Mouse (Mus musculus) forebrain, embryonic 15.5 days (tissue): ENCODE measurements around the gene Zfp664. TPM values are rescaled to one million over a fixed set of nuclear protein-coding genes. Genes with fewer than 3 reads are reported as not detected.

Experiments used
- ATAC-seq: fragments of 200-750 bp; cut with Nextera tagmentation; replicated peaks from 2 replicates; pipeline ENCODE4 v1.8.0; 2017; ENCODE audit warnings: mild to moderate bottlenecking, moderate TSS enrichment, moderate library complexity
- H3K27ac ChIP-seq: fragments of 300-500 bp; sonication (generic); replicated peaks from 2 replicates; pipeline ENCODE4 v1.5.1; 2015; ENCODE audit warnings: mild to moderate bottlenecking, inconsistent platforms
- H3K27me3 ChIP-seq: fragments of 300-500 bp; sonication (generic); 2 replicates; pipeline ENCODE4 v1.6.1; 2015; ENCODE audit warnings: inconsistent platforms
- H3K36me3 ChIP-seq: fragments of 300-500 bp; sonication (generic); 2 replicates; pipeline ENCODE4 v1.6.1; 2015; ENCODE audit warnings: mild to moderate bottlenecking, inconsistent platforms
- H3K4me1 ChIP-seq: fragments of 300-500 bp; sonication (generic); 2 replicates; pipeline ENCODE4 v1.6.1; 2015; ENCODE audit warnings: inconsistent platforms
- H3K4me2 ChIP-seq: fragments of 300-500 bp; sonication (generic); replicated peaks from 2 replicates; pipeline ENCODE4 v1.6.1; 2015; ENCODE audit warnings: mild to moderate bottlenecking, inconsistent platforms
- H3K4me3 ChIP-seq: fragments of 300-500 bp; sonication (generic); 2 replicates; pipeline ENCODE4 v1.5.1; 2015; ENCODE audit warnings: mild to moderate bottlenecking, inconsistent platforms
- H3K9ac ChIP-seq: fragments of 300-500 bp; sonication (generic); replicated peaks from 2 replicates; pipeline ENCODE4 v1.6.1; 2015; ENCODE audit warnings: mild to moderate bottlenecking, inconsistent platforms
- H3K9me3 ChIP-seq: fragments of 300-500 bp; sonication (generic); 2 replicates; pipeline ENCODE4 v1.6.1; 2016; ENCODE audit warnings: inconsistent platforms
- WGBS: fragments of 180-500 bp; shearing (Covaris S2); methylation state at CpG from one replicate; pipeline ENCODE4 v1.1.7; 2015; ENCODE audit warnings: mixed read lengths; 5-methylcytosine and 5-hydroxymethylcytosine counted together
- polyA plus RNA-seq: library from polyadenylated mRNA; unstranded; fragments of >200 nt; fragmentation: Nextera tagmentation; extraction: Ambion mirVana; gene quantifications from 2 replicates; pipeline ENCODE4 v1.2.1, GENCODE M21; 2015

Gene Zfp664
- polyA plus RNA-seq, 1 experiment from 2014 or later: 122 TPM

- H3K27ac ChIP-seq: no peak overlapping the region
- ATAC-seq: no peak
- no peaks in the 10 kb centered on the region for H3K36me3 ChIP-seq
- H3K9ac ChIP-seq: no peak overlapping the region
- 45% methylated on average over 7 of the region's 7 CpGs for WGBS
- H3K27me3 ChIP-seq: no peaks in the 10 kb centered on the region
- H3K4me3 ChIP-seq: no peak overlapping the region
- no peak overlapping the region for H3K4me2 ChIP-seq
- peaks cover 14% of the 10 kb centered on the region for H3K4me1 ChIP-seq
- H3K9me3 ChIP-seq: no peaks in the 10 kb centered on the region
Measured at GRCm38 (mm10) chr5:124934558-124934957, 72.1 kb downstream of the Zfp664 start.

GRCm38 (mm10) chr5:124943181-124943792 is 80.8 kb downstream of the Zfp664 start:
- WGBS: 76% methylated on average over 12 of the region's 12 CpGs
- Histone ChIP-seq H3K27ac (no peak overlapping the region), H3K4me1 (peaks cover 13% of the 10 kb centered on the region), H3K4me3 (no peak overlapping the region), H3K27me3 (no peaks in the 10 kb centered on the region), H3K9ac (no peak overlapping the region), H3K9me3 (0 out of 2 replicates have a peak, but pooled peaks cover 7% of the 10 kb centered on the region), H3K36me3 (no peaks in the 10 kb centered on the region), H3K4me2 (no peak overlapping the region)
- ATAC-seq: 0 out of 2 replicates have a peak, but pooled peaks have one; percentile 29

GRCm38 (mm10) chr5:124943793-124944383 is 81.4 kb downstream of the Zfp664 start:
- Histone ChIP-seq H3K27ac (no peak overlapping the region), H3K4me2 (no peak overlapping the region), H3K4me1 (peaks cover 13% of the 10 kb centered on the region), H3K9me3 (0 out of 2 replicates have a peak, but pooled peaks cover 7% of the 10 kb centered on the region), H3K4me3 (no peak overlapping the region), H3K9ac (no peak overlapping the region), H3K27me3 (no peaks in the 10 kb centered on the region), H3K36me3 (no peaks in the 10 kb centered on the region)
- no peak for ATAC-seq
- 55% methylated on average over 12 of the region's 12 CpGs for WGBS

- ATAC-seq: no peak
- H3K27me3 ChIP-seq: no peaks in the 10 kb centered on the region
- no peak overlapping the region for H3K27ac ChIP-seq
- H3K4me3 ChIP-seq: no peak overlapping the region
- H3K9ac ChIP-seq: no peak overlapping the region
- no peak overlapping the region for H3K4me2 ChIP-seq
- 88% methylated on average over 10 of the region's 10 CpGs for WGBS
- H3K9me3 ChIP-seq: 0 out of 2 replicates have a peak, but pooled peaks cover 7% of the 10 kb centered on the region
- H3K36me3 ChIP-seq: no peaks in the 10 kb centered on the region
- H3K4me1 ChIP-seq: peaks cover 13% of the 10 kb centered on the region
Measured at GRCm38 (mm10) chr5:124944384-124944783, 81.9 kb downstream of the Zfp664 start.

- Histone ChIP-seq H3K4me3 (no peak overlapping the region), H3K27me3 (no peaks in the 10 kb centered on the region), H3K4me1 (peaks cover 13% of the 10 kb centered on the region), H3K9me3 (0 out of 2 replicates have a peak, but pooled peaks cover 7% of the 10 kb centered on the region), H3K4me2 (no peak overlapping the region), H3K36me3 (no peaks in the 10 kb centered on the region), H3K9ac (no peak overlapping the region), H3K27ac (no peak overlapping the region)
- WGBS: 91% methylated on average over 4 of the region's 4 CpGs
- ATAC-seq: no peak
Measured at GRCm38 (mm10) chr5:124945046-124945445, 82.6 kb downstream of the Zfp664 start.

- Histone ChIP-seq H3K4me1 (peaks cover 29% of the 10 kb centered on the region), H3K27me3 (no peaks in the 10 kb centered on the region), H3K4me3 (no peak overlapping the region), H3K9me3 (0 out of 2 replicates have a peak, but pooled peaks cover 7% of the 10 kb centered on the region), H3K4me2 (no peak overlapping the region), H3K9ac (0 out of 2 replicates have a peak overlapping the region, but pooled peaks have one; percentile 6), H3K36me3 (no peaks in the 10 kb centered on the region), H3K27ac (peak overlapping the region; percentile 69)
- no peak for ATAC-seq
- WGBS: 47% methylated on average over 13 of the region's 13 CpGs
Measured at GRCm38 (mm10) chr5:124950623-124951278, 88.3 kb downstream of the Zfp664 start.

GRCm38 (mm10) chr5:124951333-124951732 is 88.8 kb downstream of the Zfp664 start:
- WGBS: 50% methylated on average over 17 of the region's 17 CpGs

More at GRCm38 (mm10) chr5:124951333-124951732, 88.8 kb downstream of the Zfp664 start:
- peaks cover 29% of the 10 kb centered on the region for H3K4me1 ChIP-seq
- no peaks in the 10 kb centered on the region for H3K36me3 ChIP-seq
- no peak overlapping the region for H3K4me2 ChIP-seq
- H3K4me3 ChIP-seq: no peak overlapping the region
- ATAC-seq: no peak
- H3K9me3 ChIP-seq: 0 out of 2 replicates have a peak, but pooled peaks cover 7% of the 10 kb centered on the region
- 0 out of 2 replicates have a peak overlapping the region, but pooled peaks have one; percentile 6 for H3K9ac ChIP-seq
- H3K27ac ChIP-seq: peak overlapping the region; percentile 69
- H3K27me3 ChIP-seq: no peaks in the 10 kb centered on the region

Other genes starting within 250 kb of the Zfp664 start
- gene Atp6v0a2, start 234.1 kb upstream of the Zfp664 start, polyA plus RNA-seq: 47.6 and 48.5 TPM in 2 replicates
- 0.11 and 0.14 TPM in 2 replicates for gene Dnah10, start 137.6 kb upstream of the Zfp664 start, polyA plus RNA-seq
- 31.3 and 33.3 TPM in 2 replicates for gene Ccdc92, start 267 bp upstream of the Zfp664 start, polyA plus RNA-seq
- gene Rflna, start 140.5 kb downstream of the Zfp664 start, polyA plus RNA-seq: 2.5 and 2.8 TPM in 2 replicates